Mouse (Mus musculus): ENCODE results near the gene Mta3. TPM values are rescaled to one million over a fixed set of nuclear protein-coding genes. Genes with fewer than 3 reads are reported as not detected.

Gene Mta3
- polyA plus RNA-seq, 1 experiment from 2014 or later, result 35.0 TPM

DNA sequence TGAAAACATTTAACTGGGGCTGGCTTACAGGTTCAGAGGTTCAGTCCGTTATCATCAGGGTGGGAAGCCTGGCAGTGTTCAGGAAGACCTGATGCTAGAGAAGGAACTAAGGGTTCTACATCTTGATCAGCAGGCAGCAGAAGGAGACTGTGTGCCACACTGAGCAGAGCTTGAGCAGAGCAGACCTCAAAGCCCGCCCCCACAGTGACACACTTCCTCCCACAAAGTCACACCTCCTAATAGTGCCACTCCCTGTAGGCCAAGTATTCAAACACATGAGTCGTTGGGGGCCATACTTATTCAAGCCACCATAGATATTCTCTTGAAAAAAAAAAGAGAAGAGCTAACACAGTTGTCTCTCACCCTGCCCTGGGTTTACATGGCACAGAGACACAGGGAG is 115.9 kb downstream of the Mta3 start:
- no peak for ATAC-seq
- Histone ChIP-seq H3K4me1 (ENCODE audit: control insufficient read depth, insufficient read depth, low read length) (no peaks in the 10 kb centered on the region), H3K27me3 (replicated peaks; ENCODE audit: control insufficient read depth, insufficient read depth, low read length) (no peaks in the 10 kb centered on the region), H3K9ac (ENCODE audit: low read depth, low read length) (no peak overlapping the region), H3K4me2 (ENCODE audit: low read depth, low read length) (no peak overlapping the region), H3K4me3 (ENCODE audit: low read length) (no peak overlapping the region), H3K36me3 (ENCODE audit: control insufficient read depth, insufficient read depth, low read length) (no peaks in the 10 kb centered on the region), H3K9me3 (ENCODE audit: control insufficient read depth, low read length) (no peaks in the 10 kb centered on the region), H3K27ac (ENCODE audit: low read length) (no peak overlapping the region)
- 85% methylated on average over 3 of the region's 3 CpGs for WGBS

DNA sequence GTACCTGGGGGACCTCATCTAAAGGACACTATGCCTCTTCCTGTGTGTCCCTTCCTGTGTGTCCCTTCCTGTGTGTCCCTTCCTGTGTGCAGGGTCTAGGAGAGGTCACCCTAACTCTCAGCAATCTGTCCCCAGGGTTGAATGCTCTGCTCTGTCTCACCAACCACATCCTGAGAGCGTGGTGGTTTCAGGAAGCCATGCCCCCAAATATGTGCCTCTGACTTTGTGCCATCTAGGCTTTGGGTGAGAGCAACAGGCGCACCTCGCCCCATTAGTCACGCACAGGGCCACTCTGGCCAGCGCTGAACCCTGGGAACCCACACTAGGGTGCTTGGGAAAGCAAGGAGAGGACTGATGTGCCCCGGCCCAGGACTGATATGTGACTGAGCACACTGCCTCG is 117.9 kb downstream of the Mta3 start:
- 85% methylated on average over 7 of the region's 7 CpGs for WGBS
- Histone ChIP-seq H3K9ac (ENCODE audit: low read depth, low read length) (no peak overlapping the region), H3K4me2 (ENCODE audit: low read depth, low read length) (no peak overlapping the region), H3K27ac (ENCODE audit: low read length) (no peak overlapping the region), H3K9me3 (ENCODE audit: control insufficient read depth, low read length) (no peaks in the 10 kb centered on the region), H3K4me1 (ENCODE audit: control insufficient read depth, insufficient read depth, low read length) (no peaks in the 10 kb centered on the region), H3K36me3 (ENCODE audit: control insufficient read depth, insufficient read depth, low read length) (no peaks in the 10 kb centered on the region), H3K4me3 (ENCODE audit: low read length) (no peak overlapping the region), H3K27me3 (replicated peaks; ENCODE audit: control insufficient read depth, insufficient read depth, low read length) (no peaks in the 10 kb centered on the region)
- no peak for ATAC-seq

DNA sequence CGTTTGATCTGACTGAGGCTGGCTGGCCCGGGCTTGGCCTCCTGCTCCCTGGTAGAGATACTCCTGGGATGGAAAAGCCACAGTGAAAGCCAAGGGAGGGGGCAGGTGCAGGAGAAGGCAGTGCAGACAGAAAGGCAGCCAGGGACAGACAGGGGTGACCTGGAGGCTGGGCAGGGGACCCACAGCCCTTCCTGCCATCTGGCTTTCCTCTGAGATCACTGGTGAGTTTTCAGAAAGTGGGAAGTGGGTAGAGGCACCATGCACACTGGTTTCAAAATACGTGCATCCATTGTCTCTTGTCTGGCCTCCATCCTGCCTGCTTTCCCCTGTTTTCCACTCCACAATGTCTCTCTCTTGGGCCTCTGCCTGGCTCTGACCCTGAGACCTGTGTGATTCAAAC is 123.4 kb downstream of the Mta3 start:
- 69% methylated on average over 3 of the region's 3 CpGs for WGBS
- Histone ChIP-seq H3K4me2 (ENCODE audit: low read depth, low read length) (no peak overlapping the region), H3K27me3 (replicated peaks; ENCODE audit: control insufficient read depth, insufficient read depth, low read length) (no peaks in the 10 kb centered on the region), H3K4me1 (ENCODE audit: control insufficient read depth, insufficient read depth, low read length) (no peaks in the 10 kb centered on the region), H3K27ac (ENCODE audit: low read length) (no peak overlapping the region), H3K9ac (ENCODE audit: low read depth, low read length) (no peak overlapping the region), H3K4me3 (ENCODE audit: low read length) (no peak overlapping the region), H3K36me3 (ENCODE audit: control insufficient read depth, insufficient read depth, low read length) (no peaks in the 10 kb centered on the region), H3K9me3 (ENCODE audit: control insufficient read depth, low read length) (no peaks in the 10 kb centered on the region)
- ATAC-seq, result no peak

DNA sequence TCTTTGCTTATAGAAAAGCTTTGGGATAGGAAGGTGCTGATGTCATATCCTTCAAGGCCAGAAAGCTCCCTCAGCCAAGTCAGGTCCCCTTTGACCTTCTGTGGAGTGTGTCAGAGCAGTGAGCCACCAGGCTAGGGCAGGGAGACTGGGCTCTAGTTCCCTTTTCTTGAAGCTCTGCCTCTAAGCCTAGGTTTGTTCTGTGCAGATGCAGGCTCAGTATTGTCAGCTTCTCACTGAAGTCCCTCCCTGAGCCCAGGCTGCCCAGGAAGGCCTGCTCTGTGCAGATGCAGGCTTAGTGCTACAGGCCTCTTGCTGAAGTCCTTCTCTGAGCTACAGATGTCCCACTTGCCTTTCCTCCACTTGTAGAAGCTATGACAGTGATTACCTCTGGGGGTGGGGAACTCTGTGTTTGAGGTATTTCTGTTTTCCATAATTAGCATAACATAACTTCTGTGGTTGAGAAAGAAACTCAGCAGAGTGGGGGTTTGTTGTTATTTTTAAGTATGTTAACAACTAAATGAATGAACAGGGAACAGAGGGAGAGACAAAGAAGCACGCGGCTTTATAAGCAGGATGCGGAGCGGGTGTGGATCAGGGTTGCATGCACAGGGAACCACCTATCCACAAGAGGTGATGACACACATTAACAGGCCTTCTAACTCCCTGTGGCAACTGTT is 124.8 kb downstream of the Mta3 start:
- ATAC-seq, result no peak
- no peak overlapping the region; the same call in 1 of the 2 replicates for H3K9ac ChIP-seq (ENCODE audit: low read depth, low read length)
- no peaks in the 10 kb centered on the region for H3K4me1 ChIP-seq (ENCODE audit: control insufficient read depth, insufficient read depth, low read length)
- no peak overlapping the region for H3K4me3 ChIP-seq (ENCODE audit: low read length)
- no peak overlapping the region for H3K4me2 ChIP-seq (ENCODE audit: low read depth, low read length)
- no peak overlapping the region for H3K27ac ChIP-seq (ENCODE audit: low read length)
- H3K9me3 ChIP-seq (ENCODE audit: control insufficient read depth, low read length), result no peaks in the 10 kb centered on the region
- H3K27me3 ChIP-seq (replicated peaks; ENCODE audit: control insufficient read depth, insufficient read depth, low read length), result no peaks in the 10 kb centered on the region
- 96% methylated on average over 4 of the region's 4 CpGs for WGBS
- H3K36me3 ChIP-seq (ENCODE audit: control insufficient read depth, insufficient read depth, low read length), result no peaks in the 10 kb centered on the region

DNA sequence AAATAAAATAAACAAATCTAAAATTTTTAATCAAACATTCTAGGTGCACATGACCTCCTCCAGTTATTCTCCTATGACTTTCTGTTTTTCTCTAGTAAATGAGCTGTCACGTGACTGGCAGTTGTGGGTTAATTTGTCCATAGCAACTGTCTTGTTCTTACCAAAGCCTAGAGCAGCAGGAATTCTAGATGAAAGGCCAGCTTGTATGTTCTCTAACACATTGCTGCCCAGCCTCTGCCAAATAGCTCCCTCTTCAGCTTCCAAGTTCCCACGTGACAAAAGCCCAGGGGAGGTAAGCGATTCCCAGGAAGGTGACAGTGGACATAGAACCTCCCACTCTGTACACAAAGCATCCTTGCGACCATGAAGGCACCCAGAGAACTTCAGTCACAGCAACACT is 128.2 kb downstream of the Mta3 start:
- no peaks in the 10 kb centered on the region for H3K9me3 ChIP-seq (ENCODE audit: control insufficient read depth, low read length)
- H3K4me3 ChIP-seq (ENCODE audit: low read length), result no peak overlapping the region
- no peak for ATAC-seq
- H3K36me3 ChIP-seq (ENCODE audit: control insufficient read depth, insufficient read depth, low read length), result no peaks in the 10 kb centered on the region
- 51% methylated on average over 4 of the region's 4 CpGs for WGBS
- no peak overlapping the region for H3K4me2 ChIP-seq (ENCODE audit: low read depth, low read length)
- no peak overlapping the region for H3K9ac ChIP-seq (ENCODE audit: low read depth, low read length)
- H3K27ac ChIP-seq (ENCODE audit: low read length), result no peak overlapping the region
- H3K4me1 ChIP-seq (ENCODE audit: control insufficient read depth, insufficient read depth, low read length), result no peaks in the 10 kb centered on the region
- no peaks in the 10 kb centered on the region for H3K27me3 ChIP-seq (replicated peaks; ENCODE audit: control insufficient read depth, insufficient read depth, low read length)

DNA sequence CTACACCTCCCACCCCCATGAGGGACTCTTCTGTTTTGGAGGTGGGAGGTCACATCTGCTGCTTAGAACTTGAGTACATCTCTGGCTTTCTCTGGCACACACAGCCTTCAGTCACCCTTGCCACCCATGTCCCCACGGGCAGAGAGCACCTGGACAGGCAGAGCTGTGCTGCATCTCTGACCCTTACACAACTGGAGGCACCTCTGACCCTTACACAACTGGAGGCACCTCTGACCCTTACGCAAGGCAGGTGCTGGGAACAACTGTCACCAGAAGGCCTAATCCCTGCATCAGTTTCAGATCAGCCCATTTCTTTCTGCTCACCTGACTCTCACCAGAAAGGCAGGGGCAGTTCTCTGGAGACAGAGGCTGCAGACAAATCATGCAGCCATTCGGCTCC is 130.1 kb downstream of the Mta3 start:
- WGBS, result 71% methylated on average over 3 of the region's 3 CpGs
- H3K36me3 ChIP-seq (ENCODE audit: control insufficient read depth, insufficient read depth, low read length), result no peaks in the 10 kb centered on the region
- no peaks in the 10 kb centered on the region for H3K27me3 ChIP-seq (replicated peaks; ENCODE audit: control insufficient read depth, insufficient read depth, low read length)
- H3K4me2 ChIP-seq (ENCODE audit: low read depth, low read length), result no peak overlapping the region
- H3K4me3 ChIP-seq (ENCODE audit: low read length), result no peak overlapping the region
- H3K9me3 ChIP-seq (ENCODE audit: control insufficient read depth, low read length), result no peaks in the 10 kb centered on the region
- H3K4me1 ChIP-seq (ENCODE audit: control insufficient read depth, insufficient read depth, low read length), result no peaks in the 10 kb centered on the region
- no peak overlapping the region for H3K9ac ChIP-seq (ENCODE audit: low read depth, low read length)
- H3K27ac ChIP-seq (ENCODE audit: low read length), result no peak overlapping the region
- ATAC-seq, result no peak

DNA sequence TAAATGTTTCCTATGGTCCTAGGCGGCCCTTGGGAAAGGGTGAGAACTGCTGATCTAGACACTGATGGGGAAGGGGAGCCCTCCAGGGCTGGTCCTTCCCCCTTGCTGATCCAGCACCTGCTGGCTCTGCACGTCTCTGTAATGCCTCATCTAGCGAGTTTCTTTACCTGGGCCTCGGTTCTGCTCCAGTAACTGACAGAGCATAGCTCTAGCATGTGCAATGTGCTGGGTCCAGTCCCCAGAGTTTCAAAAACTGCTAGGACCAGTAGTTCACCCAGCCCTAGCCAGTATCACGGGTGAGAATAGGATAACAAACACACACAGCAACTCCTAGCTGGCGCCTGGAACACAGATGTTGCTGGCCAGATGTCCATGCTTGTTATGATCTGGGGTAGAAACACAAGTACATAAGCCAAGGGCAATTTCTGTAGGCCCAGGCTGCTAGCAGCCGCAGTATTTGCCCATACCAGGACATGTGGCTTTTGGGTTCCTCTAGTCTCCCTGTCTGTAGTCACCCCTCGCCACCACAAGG is 131.8 kb downstream of the Mta3 start:
- H3K9ac ChIP-seq (ENCODE audit: low read depth, low read length), result no peak overlapping the region
- WGBS, result 68% methylated on average over 8 of the region's 8 CpGs
- no peak for ATAC-seq

DNA sequence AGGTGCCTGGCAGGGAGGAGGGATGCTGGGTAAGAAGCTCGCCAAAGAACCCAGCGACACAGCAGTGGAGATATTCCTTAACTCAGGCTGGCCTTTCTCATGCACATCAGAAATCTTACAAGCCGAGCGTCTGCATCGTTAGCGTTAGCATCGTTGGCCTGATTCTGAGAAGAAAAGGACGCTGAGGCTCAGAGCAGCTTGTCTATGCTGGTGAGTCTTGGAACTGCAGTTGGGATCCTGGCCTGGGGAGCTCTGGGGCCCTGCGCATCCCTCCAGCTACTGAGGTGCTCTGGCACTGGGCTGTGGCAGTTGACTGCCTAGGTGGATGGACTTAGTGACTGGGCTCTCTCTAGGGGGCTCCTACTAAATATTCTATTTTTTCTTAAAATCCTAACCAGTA is 133.2 kb downstream of the Mta3 start:
- Histone ChIP-seq H3K4me2 (ENCODE audit: low read depth, low read length) (no peak overlapping the region), H3K9ac (ENCODE audit: low read depth, low read length) (no peak overlapping the region), H3K27ac (ENCODE audit: low read length) (no peak overlapping the region), H3K9me3 (ENCODE audit: control insufficient read depth, low read length) (no peaks in the 10 kb centered on the region), H3K4me3 (ENCODE audit: low read length) (no peak overlapping the region), H3K27me3 (replicated peaks; ENCODE audit: control insufficient read depth, insufficient read depth, low read length) (no peaks in the 10 kb centered on the region), H3K4me1 (ENCODE audit: control insufficient read depth, insufficient read depth, low read length) (no peaks in the 10 kb centered on the region), H3K36me3 (ENCODE audit: control insufficient read depth, insufficient read depth, low read length) (no peaks in the 10 kb centered on the region)
- no peak for ATAC-seq
- WGBS, result 72% methylated on average over 9 of the region's 9 CpGs

More for the DNA sequence above, 131.8 kb downstream of the Mta3 start:
- Histone ChIP-seq H3K4me1 (ENCODE audit: control insufficient read depth, insufficient read depth, low read length) (no peaks in the 10 kb centered on the region), H3K9me3 (ENCODE audit: control insufficient read depth, low read length) (no peaks in the 10 kb centered on the region), H3K4me2 (ENCODE audit: low read depth, low read length) (no peak overlapping the region), H3K27me3 (replicated peaks; ENCODE audit: control insufficient read depth, insufficient read depth, low read length) (no peaks in the 10 kb centered on the region), H3K36me3 (ENCODE audit: control insufficient read depth, insufficient read depth, low read length) (no peaks in the 10 kb centered on the region), H3K4me3 (ENCODE audit: low read length) (no peak overlapping the region), H3K27ac (ENCODE audit: low read length) (no peak overlapping the region)

DNA sequence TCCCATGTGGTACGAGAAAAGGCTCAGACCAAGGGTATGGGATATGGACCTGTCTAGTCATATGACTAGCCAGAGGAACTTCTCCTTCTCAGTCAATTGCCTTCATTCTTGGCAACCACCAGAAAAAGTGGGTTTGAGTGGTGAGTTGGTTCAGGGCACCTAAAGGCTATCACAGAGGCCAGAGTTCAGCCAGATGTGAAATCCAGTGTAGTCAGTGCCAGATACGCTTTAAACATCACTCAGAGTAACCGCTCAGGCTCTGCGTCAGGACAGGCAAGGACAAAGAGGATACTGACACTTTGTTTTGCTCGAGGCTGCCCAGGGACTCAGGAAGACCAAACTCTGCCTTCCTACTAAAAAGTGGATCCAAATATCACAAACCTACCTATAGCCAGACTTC is 135.0 kb downstream of the Mta3 start:
- H3K27me3 ChIP-seq (replicated peaks; ENCODE audit: control insufficient read depth, insufficient read depth, low read length), result no peaks in the 10 kb centered on the region
- 81% methylated on average over 5 of the region's 5 CpGs for WGBS
- H3K4me1 ChIP-seq (ENCODE audit: control insufficient read depth, insufficient read depth, low read length), result peaks cover 6% of the 10 kb centered on the region; the same call in 1 of the 2 replicates
- no peak overlapping the region for H3K27ac ChIP-seq (ENCODE audit: low read length)
- no peak overlapping the region for H3K4me3 ChIP-seq (ENCODE audit: low read length)
- H3K36me3 ChIP-seq (ENCODE audit: control insufficient read depth, insufficient read depth, low read length), result no peaks in the 10 kb centered on the region
- no peak overlapping the region for H3K9ac ChIP-seq (ENCODE audit: low read depth, low read length)
- no peak for ATAC-seq
- H3K4me2 ChIP-seq (ENCODE audit: low read depth, low read length), result no peak overlapping the region
- H3K9me3 ChIP-seq (ENCODE audit: control insufficient read depth, low read length), result no peaks in the 10 kb centered on the region

DNA sequence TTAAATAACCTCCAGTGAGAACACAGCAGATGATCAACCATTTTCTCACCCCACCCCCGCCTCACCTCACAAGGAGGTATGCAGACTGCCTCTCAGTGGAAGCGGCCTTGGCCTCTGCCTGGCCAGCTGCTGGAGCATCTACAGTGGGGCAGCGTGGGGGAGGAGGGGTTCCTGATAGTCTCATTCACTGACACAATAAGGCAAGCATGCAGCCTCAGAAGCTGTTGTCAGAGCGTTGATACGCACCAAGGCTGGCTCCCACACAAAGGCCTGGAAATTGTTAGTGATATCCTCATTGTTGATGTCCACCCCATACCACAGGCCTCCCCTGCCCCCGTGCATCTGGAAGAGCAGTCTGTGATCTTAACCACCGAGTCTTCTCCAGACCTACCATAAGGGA is 137.8 kb downstream of the Mta3 start:
- H3K27ac ChIP-seq (ENCODE audit: low read length), result no peak overlapping the region

More for the DNA sequence above, 137.8 kb downstream of the Mta3 start:
- WGBS, result 56% methylated on average over 7 of the region's 7 CpGs
- ATAC-seq, result no peak
- Histone ChIP-seq H3K4me2 (ENCODE audit: low read depth, low read length) (no peak overlapping the region), H3K4me3 (ENCODE audit: low read length) (no peak overlapping the region), H3K36me3 (ENCODE audit: control insufficient read depth, insufficient read depth, low read length) (no peaks in the 10 kb centered on the region), H3K27me3 (replicated peaks; ENCODE audit: control insufficient read depth, insufficient read depth, low read length) (no peaks in the 10 kb centered on the region), H3K4me1 (ENCODE audit: control insufficient read depth, insufficient read depth, low read length) (peaks cover 15% of the 10 kb centered on the region; the same call in 1 of the 2 replicates), H3K9ac (ENCODE audit: low read depth, low read length) (no peak overlapping the region), H3K9me3 (ENCODE audit: control insufficient read depth, low read length) (no peaks in the 10 kb centered on the region)
